Mouse (Mus musculus) heart, embryonic 14.5 days (tissue): ENCODE results near the gene Dlx4. TPM values are rescaled to one million over a fixed set of nuclear protein-coding genes. Genes with fewer than 3 reads are reported as not detected.

ENCODE experiments used
- ATAC-seq: fragments of 200-750 bp; cut with Nextera tagmentation; 2 replicates; pipeline ENCODE4 v1.8.0; 2017; ENCODE audit warnings: low read depth, moderate TSS enrichment; ENCODE audit not compliant: insufficient number of reproducible peaks, insufficient read depth, low FRiP score
- H3K27ac ChIP-seq, 2 experiments: fragments of 200-500 bp in 1 of 2; fragments of 300-500 bp in 1 of 2; sonication (generic) in 1 of 2; replicated peaks in 1 of 2; 2 replicates each; pipeline ENCODE4 v1.5.1; 2012 to 2014; ENCODE audit warnings: low read depth in 2 of 2, low read length in 2 of 2, control low read depth in 1 of 2, mild to moderate bottlenecking in 1 of 2, mixed read lengths in 1 of 2; ENCODE audit not compliant: control insufficient read depth in 1 of 2, insufficient read depth in 1 of 2
- H3K27me3 ChIP-seq: fragments of 300-500 bp; sonication (generic); 2 replicates; pipeline ENCODE4 v1.6.1; 2014; ENCODE audit warnings: mild to moderate bottlenecking, low read length, control low read depth; ENCODE audit not compliant: control insufficient read depth, insufficient read depth
- H3K36me3 ChIP-seq: fragments of 300-500 bp; sonication (generic); 2 replicates; pipeline ENCODE4 v1.6.1; 2014; ENCODE audit warnings: mild to moderate bottlenecking, control low read depth, low read length, mixed read lengths; ENCODE audit not compliant: control insufficient read depth, insufficient read depth
- H3K4me1 ChIP-seq, 2 experiments: fragments of 200-500 bp in 1 of 2; fragments of 300-500 bp in 1 of 2; sonication (generic) in 1 of 2; 2 replicates each; pipeline ENCODE4 v1.6.1; 2012 to 2014; ENCODE audit warnings: low read length in 2 of 2, control low read depth in 1 of 2, mixed read lengths in 1 of 2; ENCODE audit not compliant: control insufficient read depth in 2 of 2, insufficient read depth in 2 of 2
- H3K4me2 ChIP-seq: fragments of 300-500 bp; sonication (generic); 2 replicates; pipeline ENCODE4 v1.6.1; 2014; ENCODE audit warnings: mild to moderate bottlenecking, low read length
- H3K4me3 ChIP-seq, 2 experiments: fragments of 200-500 bp in 1 of 2; fragments of 300-500 bp in 1 of 2; sonication (generic) in 1 of 2; 2 replicates each; pipeline ENCODE4 v1.5.1; 2012 to 2014; ENCODE audit warnings: low read length in 2 of 2, mild to moderate bottlenecking in 2 of 2, control low read depth in 1 of 2, low read depth in 1 of 2, moderate library complexity in 1 of 2; ENCODE audit not compliant: control insufficient read depth in 1 of 2, insufficient read depth in 1 of 2
- H3K9ac ChIP-seq: fragments of 300-500 bp; sonication (generic); 2 replicates; pipeline ENCODE4 v1.6.1; 2014; ENCODE audit warnings: mild to moderate bottlenecking, low read length
- H3K9me3 ChIP-seq: fragments of 300-500 bp; sonication (generic); 2 replicates; pipeline ENCODE4 v1.6.1; 2016; ENCODE audit warnings: low read length, control low read depth; ENCODE audit not compliant: control insufficient read depth
- WGBS: fragments of 180-500 bp; shearing (Covaris S2); extraction: QIAGEN DNeasy Blood & Tissue Kit; methylation state at CpG from one replicate; pipeline ENCODE4 v1.1.7; 2014; 5-methylcytosine and 5-hydroxymethylcytosine counted together
- polyA plus RNA-seq: library from polyadenylated mRNA; unstranded; fragments of >200 nt; fragmentation: Nextera tagmentation; extraction: Ambion mirVana; gene quantifications from 2 replicates; pipeline ENCODE4 v1.2.1, GENCODE M21; 2014

Gene Dlx4
- polyA plus RNA-seq, 1 experiment from 2014 or later: not detected

GRCm38 (mm10) chr11:95102161-95102904, 43.7 kb downstream of the Dlx4 start:
- Histone ChIP-seq H3K4me3 (no peak overlapping the region), H3K9me3 (no peaks in the 10 kb centered on the region), H3K27me3 (no peaks in the 10 kb centered on the region), H3K27ac (no peak overlapping the region), H3K9ac (no peak overlapping the region), H3K4me1 (peaks cover 17% of the 10 kb centered on the region in 2 experiments; a peak in 3 of 4 replicates), H3K36me3 (no peaks in the 10 kb centered on the region), H3K4me2 (no peak overlapping the region)
- no peak for ATAC-seq
- WGBS: 88% methylated on average over 19 of the region's 19 CpGs

- no peak for ATAC-seq
- no peaks in the 10 kb centered on the region for H3K9me3 ChIP-seq
- no peaks in the 10 kb centered on the region for H3K27me3 ChIP-seq
- no peak overlapping the region for H3K4me2 ChIP-seq
- 38% methylated on average over 16 of the region's 16 CpGs for WGBS
- H3K9ac ChIP-seq: no peak overlapping the region
- no peaks in the 10 kb centered on the region for H3K36me3 ChIP-seq
- H3K4me3 ChIP-seq: no peak overlapping the region
- H3K4me1 ChIP-seq: peaks cover 24 to 27% of the 10 kb centered on the region in 2 experiments
- H3K27ac ChIP-seq: no peak overlapping the region
Observed at GRCm38 (mm10) chr11:95101071-95101788, 44.8 kb downstream of the Dlx4 start.

GRCm38 (mm10) chr11:95100393-95100792, 45.7 kb downstream of the Dlx4 start:
- H3K4me2 ChIP-seq: no peak overlapping the region
- peaks cover 21 to 22% of the 10 kb centered on the region in 2 experiments for H3K4me1 ChIP-seq
- H3K27me3 ChIP-seq: no peaks in the 10 kb centered on the region
- 51% methylated on average over 3 of the region's 3 CpGs for WGBS
- H3K9me3 ChIP-seq: no peaks in the 10 kb centered on the region
- ATAC-seq: no peak
- no peak overlapping the region for H3K9ac ChIP-seq
- H3K27ac ChIP-seq: no peak overlapping the region
- no peaks in the 10 kb centered on the region for H3K36me3 ChIP-seq
- no peak overlapping the region for H3K4me3 ChIP-seq

- 79% methylated on average over 5 of the region's 5 CpGs for WGBS
- Histone ChIP-seq H3K4me1 (peaks cover 12 to 13% of the 10 kb centered on the region in 2 experiments), H3K36me3 (no peaks in the 10 kb centered on the region), H3K4me2 (no peak overlapping the region), H3K9me3 (no peaks in the 10 kb centered on the region), H3K9ac (no peak overlapping the region), H3K27me3 (no peaks in the 10 kb centered on the region), H3K4me3 (no peak overlapping the region), H3K27ac (no peak overlapping the region)
- no peak for ATAC-seq
Observed at GRCm38 (mm10) chr11:95098346-95099095, 47.5 kb downstream of the Dlx4 start.

- Histone ChIP-seq H3K36me3 (no peaks in the 10 kb centered on the region), H3K4me3 (no peak overlapping the region), H3K9ac (no peak overlapping the region), H3K9me3 (no peaks in the 10 kb centered on the region), H3K27ac (no peak overlapping the region), H3K27me3 (no peaks in the 10 kb centered on the region), H3K4me2 (no peak overlapping the region), H3K4me1 (peaks cover 12 to 13% of the 10 kb centered on the region in 2 experiments)
- no peak for ATAC-seq
- WGBS: 68% methylated on average over 6 of the region's 6 CpGs
Observed at GRCm38 (mm10) chr11:95097889-95098288, 48.2 kb downstream of the Dlx4 start.

- Histone ChIP-seq H3K4me3 (no peak overlapping the region), H3K4me2 (no peak overlapping the region)
Observed at GRCm38 (mm10) chr11:95096608-95097373, 49.3 kb downstream of the Dlx4 start.

GRCm38 (mm10) chr11:95095596-95095995, 50.5 kb downstream of the Dlx4 start:
- no peak for ATAC-seq
- H3K4me3 ChIP-seq: no peak overlapping the region
- no peak overlapping the region for H3K27ac ChIP-seq
- H3K4me1 ChIP-seq: peaks cover 12 to 13% of the 10 kb centered on the region in 2 experiments
- no peaks in the 10 kb centered on the region for H3K36me3 ChIP-seq
- H3K27me3 ChIP-seq: no peaks in the 10 kb centered on the region
- H3K4me2 ChIP-seq: no peak overlapping the region
- H3K9me3 ChIP-seq: no peaks in the 10 kb centered on the region
- WGBS: 85% methylated on average over 10 of the region's 10 CpGs
- no peak overlapping the region for H3K9ac ChIP-seq

More at GRCm38 (mm10) chr11:95096608-95097373, 49.3 kb downstream of the Dlx4 start:
- Histone ChIP-seq H3K27me3 (no peaks in the 10 kb centered on the region), H3K9me3 (no peaks in the 10 kb centered on the region), H3K27ac (peak overlapping the region; percentile 27 to 53; a peak in 2 of 4 replicates), H3K4me1 (peaks cover 12 to 13% of the 10 kb centered on the region in 2 experiments), H3K36me3 (no peaks in the 10 kb centered on the region), H3K9ac (0 out of 2 replicates have a peak overlapping the region, but pooled peaks have one; percentile 0)
- 47% methylated on average over 4 of the region's 4 CpGs for WGBS
- ATAC-seq: 0 out of 2 replicates have a peak, but pooled peaks have one; percentile 31
